Mouse (Mus musculus) liver, embryonic 14.5 days (tissue): Measurements from ENCODE around the gene Mybpc2. TPM values are rescaled to one million over a fixed set of nuclear protein-coding genes. Genes with fewer than 3 reads are reported as not detected.

Experiments
- ATAC-seq: fragments of 200-750 bp; cut with Nextera tagmentation; 2 replicates; pipeline ENCODE4 v1.8.0; 2017; ENCODE audit warnings: moderate number of reproducible peaks, mild to moderate bottlenecking, moderate library complexity; ENCODE audit not compliant: insufficient read depth
- DNase-seq, 3 experiments: peaks; one replicate each; pipeline ENCODE4 v3.0.0-alpha.2; 2012 to 2013; ENCODE audit warnings: low read depth in 3 of 3, low spot score in 3 of 3
- H3K27ac ChIP-seq: fragments of 300-500 bp; sonication (generic); 2 replicates; pipeline ENCODE4 v1.5.1; 2014; ENCODE audit warnings: moderate library complexity, mild to moderate bottlenecking, control low read depth, inconsistent platforms
- H3K27me3 ChIP-seq: fragments of 300-500 bp; sonication (generic); 2 replicates; pipeline ENCODE4 v1.6.1; 2014; ENCODE audit warnings: mild to moderate bottlenecking, low read length, moderate library complexity; ENCODE audit not compliant: control insufficient read depth, insufficient read depth
- H3K36me3 ChIP-seq: fragments of 300-500 bp; sonication (generic); replicated peaks from 2 replicates; pipeline ENCODE4 v1.6.1; 2014; ENCODE audit warnings: low read depth; ENCODE audit not compliant: control insufficient read depth, insufficient read depth
- H3K4me1 ChIP-seq, 2 experiments: fragments of 200-500 bp in 1 of 2; fragments of 300-500 bp in 1 of 2; sonication (generic) in 1 of 2; replicated peaks; 2 replicates each; pipeline ENCODE4 v1.6.1; 2012 to 2014; ENCODE audit warnings: antibody characterized with exemption in 1 of 2, inconsistent platforms in 1 of 2, low read length in 1 of 2; ENCODE audit not compliant: control insufficient read depth in 2 of 2, insufficient read depth in 2 of 2
- H3K4me2 ChIP-seq: fragments of 300-500 bp; sonication (generic); 2 replicates; pipeline ENCODE4 v1.6.1; 2014; ENCODE audit warnings: low read depth, mild to moderate bottlenecking, control low read depth, moderate library complexity
- H3K4me3 ChIP-seq, 2 experiments: fragments of 200-500 bp in 1 of 2; fragments of 300-500 bp in 1 of 2; sonication (generic) in 1 of 2; 2 replicates each; pipeline ENCODE4 v1.5.1; 2012 to 2014; ENCODE audit warnings: low read depth in 2 of 2, low read length in 2 of 2, mild to moderate bottlenecking in 2 of 2, control low read depth in 1 of 2, inconsistent platforms in 1 of 2, moderate library complexity in 1 of 2; ENCODE audit not compliant: insufficient read depth in 1 of 2
- H3K9ac ChIP-seq: fragments of 300-500 bp; sonication (generic); replicated peaks from 2 replicates; pipeline ENCODE4 v1.6.1; 2014; ENCODE audit warnings: mild to moderate bottlenecking, control low read depth, moderate library complexity
- H3K9me3 ChIP-seq: fragments of 300-500 bp; sonication (generic); 2 replicates; pipeline ENCODE4 v1.6.1; 2016; ENCODE audit warnings: low read length, mixed read lengths; ENCODE audit not compliant: control insufficient read depth
- CTCF ChIP-seq: IDR thresholded peaks from 2 replicates; pipeline ENCODE4 v1.5.1; 2016; ENCODE audit warnings: antibody characterized with exemption, low read depth, control low read depth
- EP300 ChIP-seq: IDR thresholded peaks from 2 replicates; pipeline ENCODE4 v1.6.1; 2016; ENCODE audit warnings: antibody characterized with exemption, low read depth
- WGBS: fragments of 180-500 bp; shearing (Covaris S2); extraction: QIAGEN DNeasy Blood & Tissue Kit; methylation state at CpG from one replicate; pipeline ENCODE4 v1.1.7; 2014; ENCODE audit not compliant: insufficient replicate concordance; 5-methylcytosine and 5-hydroxymethylcytosine counted together
- polyA plus RNA-seq, 2 experiments: library from polyadenylated mRNA; depleted of rRNA in 1 of 2; stranded (reverse) in 1 of 2; unstranded in 1 of 2; fragments of >200 nt; fragmentation: Nextera tagmentation in 1 of 2; extraction: Ambion mirVana in 1 of 2; gene quantifications; 2 replicates each; pipeline versions ENCODE4 v1.2.1 to v1.2.3; 2012 to 2014

Mybpc2 gene
- polyA plus RNA-seq, 2 experiments: not detected

DNA sequence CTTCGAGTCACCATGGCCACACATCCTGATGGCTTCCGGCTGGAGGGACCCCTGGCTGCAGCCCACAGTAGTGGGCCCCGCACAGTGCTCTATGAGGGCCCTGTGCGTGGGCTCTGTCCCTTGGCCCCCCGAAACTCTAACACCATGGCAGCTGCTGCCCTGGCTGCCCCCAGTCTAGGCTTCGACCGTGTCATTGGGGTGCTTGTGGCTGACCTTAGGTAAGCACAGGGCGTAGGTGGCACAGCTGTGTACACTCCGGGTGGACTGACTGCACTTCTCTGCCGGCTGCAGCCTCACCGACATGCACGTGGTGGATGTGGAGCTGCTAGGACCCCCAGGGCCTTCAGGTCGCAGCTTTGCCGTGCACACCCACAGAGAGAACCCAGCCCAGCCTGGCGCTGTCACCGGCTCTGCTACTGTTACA is 57.6 kb downstream of the Mybpc2 start:
- no peak for ATAC-seq
- Histone ChIP-seq H3K9me3 (no peaks in the 10 kb centered on the region), H3K36me3 (peaks cover 16% of the 10 kb centered on the region), H3K4me2 (peak overlapping the region; percentile 90; the same call in 1 of the 2 replicates), H3K4me3 (no peak overlapping the region), H3K9ac (no peak overlapping the region), H3K4me1 (peaks cover 31 to 48% of the 10 kb centered on the region in 2 experiments), H3K27ac (no peak overlapping the region), H3K27me3 (peaks cover 22% of the 10 kb centered on the region)
- TF ChIP-seq CTCF (0 out of 2 replicates have a peak, but pooled peaks have one; percentile 5), EP300 (no peak)
- 78% methylated on average over 16 of the region's 16 CpGs for WGBS
- no peak for DNase-seq

DNA sequence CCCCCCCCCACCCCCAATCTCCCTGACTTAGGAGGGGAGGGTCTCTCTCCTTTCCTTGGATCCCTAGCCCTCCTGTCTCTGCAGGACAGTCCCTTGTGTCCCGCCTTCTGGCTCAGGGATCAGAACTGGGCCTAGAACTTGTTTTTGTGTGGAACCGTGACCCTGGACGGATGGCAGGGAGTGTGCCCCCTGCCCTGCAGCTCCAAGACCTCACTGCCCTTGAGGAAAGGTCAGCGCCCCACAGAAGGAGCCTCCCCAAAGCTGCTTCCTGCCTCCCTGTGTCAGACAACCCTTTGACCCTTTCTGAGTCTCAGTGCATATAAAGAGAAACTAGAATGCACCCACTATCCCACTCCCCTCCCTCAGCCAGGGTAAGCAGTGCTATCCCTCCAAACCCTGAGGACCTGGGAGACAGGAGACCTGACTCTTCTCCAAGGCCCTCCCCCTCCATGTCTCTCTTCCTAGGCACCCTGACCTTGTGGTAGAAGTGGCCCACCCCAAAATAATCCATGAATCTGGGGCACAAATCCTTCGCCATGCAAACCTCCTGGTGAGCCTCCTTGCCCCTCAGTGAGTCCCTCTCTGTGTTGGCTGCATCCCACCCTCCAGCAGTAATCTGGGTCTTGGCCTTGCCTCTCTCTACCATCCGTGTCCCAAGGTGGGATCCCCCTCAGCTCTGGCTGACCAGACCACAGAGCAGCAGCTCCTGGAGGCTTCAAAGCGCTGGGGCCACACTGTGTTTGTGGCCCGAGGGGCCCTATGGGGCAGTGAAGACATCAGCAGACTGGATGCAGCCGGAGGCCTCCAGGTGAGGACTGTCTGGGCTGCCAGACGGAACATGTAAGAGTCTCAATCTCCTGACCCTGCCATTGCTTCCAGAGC is 58.2 kb downstream of the Mybpc2 start:
- Histone ChIP-seq H3K36me3 (peaks cover 13% of the 10 kb centered on the region), H3K27ac (no peak overlapping the region), H3K9me3 (no peaks in the 10 kb centered on the region), H3K4me2 (peak overlapping the region; percentile 41), H3K27me3 (peaks cover 29% of the 10 kb centered on the region), H3K4me3 (no peak overlapping the region), H3K4me1 (peaks cover 31 to 48% of the 10 kb centered on the region in 2 experiments), H3K9ac (no peak overlapping the region; the same call in 1 of the 2 replicates)
- no peak for TF ChIP-seq CTCF
- no peak for TF ChIP-seq EP300
- no peak for ATAC-seq
- DNase-seq: no peak
- 76% methylated on average over 10 of the region's 10 CpGs for WGBS

DNA sequence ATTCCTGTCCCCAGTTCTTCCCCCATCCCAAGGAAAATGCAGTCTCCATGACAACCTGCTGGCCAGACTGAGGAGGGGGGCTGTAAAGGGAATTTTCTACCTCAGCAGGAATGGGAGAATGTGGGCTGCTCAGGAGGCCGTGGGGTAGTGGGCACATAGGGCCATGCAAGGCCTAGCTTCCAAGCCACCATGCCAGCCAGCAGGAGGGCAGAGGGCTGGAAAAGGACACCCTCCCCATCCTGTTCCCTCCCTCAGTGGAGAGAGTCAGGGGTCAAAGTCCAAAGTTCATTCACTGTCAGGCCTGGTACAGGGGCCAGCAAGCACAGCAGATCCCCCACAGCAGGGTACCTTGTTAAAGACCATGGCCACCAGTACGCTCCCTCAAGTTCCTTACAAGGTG is 59.3 kb downstream of the Mybpc2 start, which contains the start of gene Aspdh:
Gene Aspdh, plus strand, starts transcription at position 281 of the 400 bp plus-strand sequence.
- Histone ChIP-seq H3K4me2 (peak within 1 kb of the TSS; percentile 41), H3K36me3 (peaks cover 5% of the 10 kb centered on the region; the same call in 1 of the 2 replicates), H3K9me3 (no peaks in the 10 kb centered on the region), H3K27ac (no peak within 1 kb of the TSS), H3K4me1 (peaks cover 21 to 36% of the 10 kb centered on the region in 2 experiments), H3K27me3 (peaks cover 40% of the 10 kb centered on the region), H3K4me3 (no peak within 1 kb of the TSS), H3K9ac (peak within 1 kb of the TSS; percentile 23; the same call in 1 of the 2 replicates)
- DNase-seq: no peak
- TF ChIP-seq CTCF (no peak), EP300 (no peak)
- 52% methylated on average over 2 of the region's 2 CpGs for WGBS
- no peak for ATAC-seq

DNA sequence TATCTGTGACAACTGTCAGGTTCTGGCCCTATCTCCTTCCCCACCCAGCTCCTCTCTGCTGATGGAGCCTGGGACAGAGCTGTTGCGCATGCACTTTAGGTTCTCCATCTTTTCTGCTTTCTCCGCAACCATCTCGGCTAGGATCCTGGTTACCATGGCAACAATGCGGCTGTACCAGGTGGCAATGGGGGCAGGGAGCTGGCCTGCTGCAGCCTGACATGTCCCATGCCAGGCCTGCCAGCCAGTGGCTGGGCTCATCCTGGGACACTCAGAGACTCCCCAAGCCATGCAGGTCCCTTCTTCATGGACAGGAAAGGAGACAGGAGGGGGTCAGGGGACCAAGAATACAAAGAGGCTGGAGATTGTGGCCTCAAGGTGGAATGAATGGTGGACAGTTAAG is 59.9 kb downstream of the Mybpc2 start:
- no peak for ATAC-seq
- Histone ChIP-seq H3K9me3 (no peaks in the 10 kb centered on the region), H3K4me1 (peaks cover 15 to 30% of the 10 kb centered on the region in 2 experiments), H3K36me3 (peaks cover under 1% of the 10 kb centered on the region; the same call in 1 of the 2 replicates), H3K27me3 (peaks cover 46% of the 10 kb centered on the region), H3K27ac (no peak overlapping the region), H3K9ac (peak overlapping the region; percentile 23; the same call in 1 of the 2 replicates), H3K4me2 (peak overlapping the region; percentile 24; the same call in 1 of the 2 replicates), H3K4me3 (no peak overlapping the region)
- no peak for DNase-seq
- WGBS: 34% methylated on average over 4 of the region's 4 CpGs
- TF ChIP-seq EP300 (peak; percentile 48), CTCF (no peak)
